Mouse (Mus musculus) hindbrain, embryonic 11.5 days (tissue): Measurements from ENCODE around the gene Zfp804a. TPM values are rescaled to one million over a fixed set of nuclear protein-coding genes. Genes with fewer than 3 reads are reported as not detected.
A peak's percentile ranks its signal among the peaks of the same experiment; 100 is the strongest.

Experiments used
- ATAC-seq: fragments of 200-750 bp; cut with Nextera tagmentation; 2 replicates; pipeline ENCODE4 v1.8.0; 2017; ENCODE audit warnings: mild to moderate bottlenecking, moderate TSS enrichment, moderate library complexity; ENCODE audit not compliant: low FRiP score
- DNase-seq: peaks from one replicate; pipeline ENCODE4 v3.0.0-alpha.2; 2015; ENCODE audit warnings: low spot score
- H3K27ac ChIP-seq: fragments of 300-500 bp; sonication (generic); 2 replicates; pipeline ENCODE4 v1.5.1; 2014; ENCODE audit warnings: mild to moderate bottlenecking, low read depth, low read length
- H3K27me3 ChIP-seq: fragments of 300-500 bp; sonication (generic); 2 replicates; pipeline ENCODE4 v1.6.1; 2014; ENCODE audit warnings: mild to moderate bottlenecking, low read length, moderate library complexity, mixed read lengths; ENCODE audit not compliant: control insufficient read depth, insufficient read depth
- H3K36me3 ChIP-seq: fragments of 300-500 bp; sonication (generic); 2 replicates; pipeline ENCODE4 v1.6.1; 2014; ENCODE audit warnings: mild to moderate bottlenecking, low read length, moderate library complexity, mixed read lengths; ENCODE audit not compliant: control insufficient read depth, insufficient read depth
- H3K4me1 ChIP-seq: fragments of 300-500 bp; sonication (generic); replicated peaks from 2 replicates; pipeline ENCODE4 v1.6.1; 2014; ENCODE audit warnings: low read length, mixed read lengths; ENCODE audit not compliant: control insufficient read depth, insufficient read depth
- H3K4me2 ChIP-seq: fragments of 300-500 bp; sonication (generic); replicated peaks from 2 replicates; pipeline ENCODE4 v1.6.1; 2014; ENCODE audit warnings: mild to moderate bottlenecking, low read depth, low read length
- H3K4me3 ChIP-seq: fragments of 300-500 bp; sonication (generic); 2 replicates; pipeline ENCODE4 v1.5.1; 2014; ENCODE audit warnings: low read depth, low read length
- H3K9ac ChIP-seq: fragments of 300-500 bp; sonication (generic); 2 replicates; pipeline ENCODE4 v1.6.1; 2014; ENCODE audit warnings: low read depth, low read length
- H3K9me3 ChIP-seq: fragments of 300-500 bp; sonication (generic); 2 replicates; pipeline ENCODE4 v1.6.1; 2016; ENCODE audit warnings: low read length; ENCODE audit not compliant: control insufficient read depth
- WGBS: fragments of 180-500 bp; shearing (Covaris S2); extraction: QIAGEN DNeasy Blood & Tissue Kit; methylation state at CpG from one replicate; pipeline ENCODE4 v1.1.7; 2014; 5-methylcytosine and 5-hydroxymethylcytosine counted together
- polyA plus RNA-seq: library from polyadenylated mRNA; unstranded; fragments of >200 nt; fragmentation: Nextera tagmentation; extraction: Ambion mirVana; gene quantifications from 2 replicates; pipeline ENCODE4 v1.2.1, GENCODE M21; 2014

Zfp804a gene
- 2.9 and 3.5 TPM in 2 replicates for polyA plus RNA-seq

- Histone ChIP-seq H3K4me2 (peak within 1 kb of the TSS; percentile 90), H3K4me3 (peak within 1 kb of the TSS; percentile 77), H3K9ac (peak within 1 kb of the TSS; percentile 71), H3K27ac (peak within 1 kb of the TSS; percentile 79), H3K9me3 (no peaks in the 10 kb centered on the region), H3K4me1 (no peaks in the 10 kb centered on the region), H3K36me3 (no peaks in the 10 kb centered on the region), H3K27me3 (peaks cover 7% of the 10 kb centered on the region; the same call in 1 of the 2 replicates)
- WGBS: under 1% methylated on average over 66 of the region's 82 CpGs
- ATAC-seq (peak; percentile 95), DNase-seq (peak; percentile 68)
Observed at GRCm38 (mm10) chr2:82053185-82053891, at the start of gene Zfp804a. Zfp804a (plus strand) TSS chr2:82053222.

DNA sequence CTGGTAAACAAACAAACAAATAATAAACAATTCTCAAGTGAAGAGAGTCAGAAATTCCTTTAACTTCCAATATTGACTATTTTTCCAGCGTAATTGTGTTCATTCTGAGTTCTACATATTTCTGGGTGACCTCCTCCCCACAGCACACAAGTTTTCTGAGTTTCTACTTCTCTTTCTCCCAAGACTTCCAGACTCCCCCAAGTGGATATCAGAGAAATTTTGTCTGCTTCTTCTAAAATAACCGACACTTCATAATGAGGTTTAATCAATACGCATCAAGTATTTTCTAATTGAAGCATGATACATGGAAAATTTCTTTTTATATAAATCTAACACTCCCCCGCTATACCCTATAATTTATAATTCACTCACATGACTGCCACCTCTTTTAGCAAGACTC, 1.4 kb upstream of the Zfp804a start:
- H3K27ac ChIP-seq: no peak overlapping the region
- no peak overlapping the region for H3K9ac ChIP-seq
- no peaks in the 10 kb centered on the region for H3K4me1 ChIP-seq
- H3K27me3 ChIP-seq: peaks cover 7% of the 10 kb centered on the region; the same call in 1 of the 2 replicates
- no peak overlapping the region for H3K4me3 ChIP-seq
- no peak for ATAC-seq
- H3K4me2 ChIP-seq: no peak overlapping the region
- WGBS: 74% methylated on average over 4 of the region's 4 CpGs
- H3K9me3 ChIP-seq: no peaks in the 10 kb centered on the region
- H3K36me3 ChIP-seq: no peaks in the 10 kb centered on the region
- no peak for DNase-seq

GRCm38 (mm10) chr2:82052338-82053184, 461 bp upstream of the Zfp804a start:
- Histone ChIP-seq H3K4me2 (peak overlapping the region; percentile 90), H3K9ac (peak overlapping the region; percentile 71), H3K9me3 (no peaks in the 10 kb centered on the region), H3K4me1 (no peaks in the 10 kb centered on the region), H3K36me3 (no peaks in the 10 kb centered on the region), H3K27ac (peak overlapping the region; percentile 79), H3K4me3 (peak overlapping the region; percentile 77), H3K27me3 (peaks cover 7% of the 10 kb centered on the region; the same call in 1 of the 2 replicates)
- 4% methylated on average over 29 of the region's 34 CpGs for WGBS
- peak; percentile 63 for DNase-seq
- ATAC-seq: peak; percentile 67

GRCm38 (mm10) chr2:82054446-82054845, 1.4 kb downstream of the Zfp804a start:
- Histone ChIP-seq H3K36me3 (no peaks in the 10 kb centered on the region), H3K27me3 (peaks cover 7% of the 10 kb centered on the region; the same call in 1 of the 2 replicates), H3K4me1 (no peaks in the 10 kb centered on the region), H3K4me3 (peak overlapping the region; percentile 77), H3K4me2 (peak overlapping the region; percentile 90), H3K9ac (no peak overlapping the region), H3K27ac (no peak overlapping the region), H3K9me3 (no peaks in the 10 kb centered on the region)
- ATAC-seq (no peak), DNase-seq (no peak)
- WGBS: 52% methylated on average over 4 of the region's 4 CpGs

DNA sequence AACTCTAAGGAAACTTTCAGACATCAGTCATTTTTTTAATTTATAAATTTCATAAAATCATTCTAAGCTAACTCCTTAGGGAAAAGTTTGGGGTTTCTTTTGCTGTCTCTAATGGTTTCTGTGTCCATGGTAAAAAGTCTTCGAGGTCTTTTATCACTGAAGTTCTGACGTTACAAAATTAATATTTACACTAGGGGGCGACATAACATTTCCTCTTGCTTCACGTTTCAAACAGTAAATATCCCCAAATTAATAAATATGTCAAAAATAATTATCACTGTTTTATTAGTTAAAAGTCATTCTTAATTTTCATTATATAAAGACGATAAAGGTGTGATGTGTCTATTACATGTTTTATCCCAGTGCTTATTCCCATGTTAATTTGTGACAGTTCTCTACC, 11.6 kb downstream of the Zfp804a start:
- DNase-seq: peak; percentile 25

DNA sequence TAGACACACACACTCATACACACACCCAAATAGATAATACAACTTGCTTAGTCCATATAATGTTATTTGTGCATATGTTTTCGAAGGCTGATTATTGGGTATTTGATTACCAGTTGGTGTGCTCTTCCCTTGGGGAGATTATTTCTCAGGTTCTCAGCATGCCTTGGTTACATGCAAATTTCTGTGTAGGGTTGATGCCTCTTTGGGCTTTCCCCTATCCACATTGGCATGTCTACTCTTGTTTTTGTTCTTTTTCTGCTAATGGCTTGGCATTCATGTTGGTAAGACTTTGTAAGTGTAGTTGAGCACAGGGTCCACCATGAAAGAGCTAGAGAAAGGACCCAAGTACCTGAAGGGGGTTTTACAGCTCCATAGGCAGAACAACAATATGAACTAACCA, 14.9 kb downstream of the Zfp804a start:
- H3K36me3 ChIP-seq: no peaks in the 10 kb centered on the region
- no peaks in the 10 kb centered on the region for H3K27me3 ChIP-seq
- no peak overlapping the region for H3K27ac ChIP-seq
- no peak overlapping the region for H3K4me3 ChIP-seq
- H3K4me1 ChIP-seq: no peaks in the 10 kb centered on the region
- WGBS: 90% methylated on average over 1 of the region's 1 CpGs
- no peak overlapping the region for H3K4me2 ChIP-seq
- ATAC-seq: no peak
- no peak for DNase-seq
- H3K9me3 ChIP-seq: no peaks in the 10 kb centered on the region
- no peak overlapping the region for H3K9ac ChIP-seq

More for the DNA sequence above, 11.6 kb downstream of the Zfp804a start:
- no peak for ATAC-seq
- Histone ChIP-seq H3K4me1 (no peaks in the 10 kb centered on the region), H3K36me3 (no peaks in the 10 kb centered on the region), H3K27ac (no peak overlapping the region), H3K4me2 (no peak overlapping the region), H3K9me3 (no peaks in the 10 kb centered on the region), H3K27me3 (no peaks in the 10 kb centered on the region), H3K9ac (no peak overlapping the region), H3K4me3 (no peak overlapping the region)
- WGBS: 37% methylated on average over 5 of the region's 5 CpGs

GRCm38 (mm10) chr2:82069172-82069571, 16.1 kb downstream of the Zfp804a start:
- 43% methylated on average over 1 of the region's 1 CpGs for WGBS
- no peak overlapping the region for H3K9ac ChIP-seq
- no peak overlapping the region for H3K27ac ChIP-seq
- H3K9me3 ChIP-seq: no peaks in the 10 kb centered on the region
- H3K27me3 ChIP-seq: no peaks in the 10 kb centered on the region
- H3K4me2 ChIP-seq: no peak overlapping the region
- ATAC-seq: no peak
- no peak overlapping the region for H3K4me3 ChIP-seq
- no peak for DNase-seq
- H3K4me1 ChIP-seq: no peaks in the 10 kb centered on the region
- H3K36me3 ChIP-seq: no peaks in the 10 kb centered on the region

- DNase-seq (no peak), ATAC-seq (no peak)
- 81% methylated on average over 3 of the region's 3 CpGs for WGBS
- Histone ChIP-seq H3K4me2 (no peak overlapping the region), H3K27ac (no peak overlapping the region), H3K36me3 (no peaks in the 10 kb centered on the region), H3K9ac (no peak overlapping the region), H3K4me1 (no peaks in the 10 kb centered on the region), H3K27me3 (no peaks in the 10 kb centered on the region), H3K9me3 (no peaks in the 10 kb centered on the region), H3K4me3 (no peak overlapping the region)
Observed at GRCm38 (mm10) chr2:82076883-82077282, 23.9 kb downstream of the Zfp804a start.
